Mouse (Mus musculus) bone marrow macrophage, adult 2 months (primary cell): ENCODE measurements around the gene Casc3.

Experiments used
- CTCF ChIP-seq: IDR thresholded peaks from 2 replicates; pipeline ENCODE4 v1.5.1; 2012; ENCODE audit warnings: low read depth, mild to moderate bottlenecking, low read length, moderate library complexity
- POLR2A ChIP-seq: IDR thresholded peaks from 2 replicates; pipeline ENCODE4 v1.6.1; 2012; ENCODE audit warnings: mild to moderate bottlenecking, low read depth, low read length, borderline replicate concordance

DNA sequence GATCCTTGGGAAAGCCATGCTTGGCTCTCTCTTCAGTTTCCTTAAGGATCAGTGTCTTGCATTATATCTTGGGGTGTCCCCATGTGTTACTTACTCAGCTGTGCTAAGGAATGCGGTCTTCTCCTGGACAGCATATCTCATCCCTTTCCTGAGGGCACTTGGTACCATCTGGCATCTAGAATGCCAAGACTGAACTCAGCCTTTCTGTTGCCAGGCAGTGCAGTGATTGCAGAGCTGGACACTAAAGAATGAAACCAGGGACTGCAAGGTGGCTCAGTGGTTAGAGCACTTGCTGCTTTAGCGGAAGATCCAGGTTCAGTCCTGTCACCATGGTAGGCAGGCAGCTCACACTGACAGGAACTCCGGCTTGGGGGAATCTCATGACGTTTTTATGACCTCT lies 25.2 kb downstream of the Casc3 start:
- TF ChIP-seq CTCF = no peak
- no peak for TF ChIP-seq POLR2A
